In the genomic region with DNA sequence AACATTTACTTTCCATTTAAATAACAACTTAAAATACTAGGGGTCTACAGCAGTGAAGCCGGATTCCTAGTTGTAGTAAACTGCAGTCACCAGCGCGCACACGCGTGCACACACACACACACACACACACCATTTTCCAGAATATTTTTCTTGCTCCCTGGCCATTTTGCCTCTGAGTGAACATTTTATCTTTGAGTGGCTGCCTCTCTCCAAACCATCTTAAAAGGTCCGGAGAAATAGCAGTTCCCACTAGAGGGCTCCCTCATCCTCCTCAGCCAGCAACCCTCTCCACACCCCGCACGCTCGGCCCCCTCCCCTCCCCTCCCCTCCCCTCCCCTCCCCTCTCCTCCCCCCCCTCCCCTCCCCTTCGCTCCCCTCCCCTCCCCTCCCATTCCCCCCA, we compare ENCODE assay signal across 8 mouse cellular contexts. TPM values are rescaled to one million over a fixed set of nuclear protein-coding genes. Genes with fewer than 3 reads are reported as not detected.
A peak's percentile ranks its signal among the peaks of the same experiment; 100 is the strongest.
DNase-seq lines count a peak whose midpoint lies in the region; ATAC-seq and TF ChIP-seq lines count a peak whose summit lies in the region.

No protein-coding gene starts in this region.

- peak overlapping the region; percentile 28 for H3K4me2 ChIP-seq in forebrain, postnatal 0 days (ENCODE audit: low read depth)
- peak overlapping the region; percentile 28; the same call in 1 of the 2 replicates for H3K4me2 ChIP-seq in kidney, embryonic 16.5 days (replicated peaks; ENCODE audit: low read depth, low read length)
- H3K4me2 ChIP-seq in stomach, postnatal 0 days (replicated peaks; ENCODE audit: low read depth) = no peak overlapping the region

- H3K9ac ChIP-seq in forebrain, postnatal 0 days = no peak overlapping the region
- H3K9ac ChIP-seq in kidney, embryonic 16.5 days (replicated peaks; ENCODE audit: low read length) = no peak overlapping the region
- no peak overlapping the region for H3K9ac ChIP-seq in stomach, postnatal 0 days (ENCODE audit: low read length)

- peak; percentile 77 for ATAC-seq in forebrain, postnatal 0 days
- no peak for ATAC-seq in kidney, embryonic 16.5 days (ENCODE audit: low FRiP score, low TSS enrichment)
- ATAC-seq in stomach, postnatal 0 days (ENCODE audit: low FRiP score, low TSS enrichment) = peak; percentile 48; the same call in 1 of the 2 replicates

- peak; percentile 50 to 60 for DNase-seq in left cerebral cortex, adult 18-20 months (ENCODE audit: low spot score in 2 of 2)
- DNase-seq in left cerebral cortex, adult 11 months (ENCODE audit: low spot score) = no peak
- peak; percentile 88 for DNase-seq in brain, adult 2 months (ENCODE audit: low read depth, low spot score)
- DNase-seq in forebrain, postnatal 0 days = peak; percentile 78
- DNase-seq in lung, postnatal 36 days = peak; percentile 78
- DNase-seq in stomach, postnatal 0 days (ENCODE audit: low spot score) = peak; percentile 48
- no peak for DNase-seq in spleen, postnatal 36 days (ENCODE audit: low spot score in 2 of 2)

- H3K4me1 ChIP-seq in forebrain, postnatal 0 days (ENCODE audit: insufficient read depth) = no peaks in the 10 kb centered on the region
- 0 out of 2 replicates have a peak, but pooled peaks cover 4% of the 10 kb centered on the region for H3K4me1 ChIP-seq in kidney, embryonic 16.5 days (ENCODE audit: insufficient read depth, low read length)
- H3K4me1 ChIP-seq in stomach, postnatal 0 days (replicated peaks; ENCODE audit: control insufficient read depth, insufficient read depth) = no peaks in the 10 kb centered on the region

- peak overlapping the region; percentile 3; the same call in 1 of the 2 replicates for H3K4me3 ChIP-seq in forebrain, postnatal 0 days (ENCODE audit: low read depth, low read length)
- no peak overlapping the region; the same call in 1 of the 2 replicates for H3K4me3 ChIP-seq in kidney, embryonic 16.5 days (ENCODE audit: low read length)
- H3K4me3 ChIP-seq in stomach, postnatal 0 days (ENCODE audit: low read depth, low read length) = no peak overlapping the region

- H3K36me3 ChIP-seq in forebrain, postnatal 0 days (ENCODE audit: insufficient read depth) = no peaks in the 10 kb centered on the region
- H3K36me3 ChIP-seq in kidney, embryonic 16.5 days (ENCODE audit: insufficient read depth, low read length) = no peaks in the 10 kb centered on the region
- no peaks in the 10 kb centered on the region for H3K36me3 ChIP-seq in stomach, postnatal 0 days (ENCODE audit: control insufficient read depth, insufficient read depth, low read length)

- H3K27me3 ChIP-seq in forebrain, postnatal 0 days (ENCODE audit: insufficient read depth, low read length) = no peaks in the 10 kb centered on the region
- no peaks in the 10 kb centered on the region for H3K27me3 ChIP-seq in kidney, embryonic 16.5 days (ENCODE audit: insufficient read depth, low read length)
- H3K27me3 ChIP-seq in stomach, postnatal 0 days (ENCODE audit: control insufficient read depth, insufficient read depth, low read length) = no peaks in the 10 kb centered on the region

- WGBS in forebrain, postnatal 0 days = 13% methylated on average over 9 of the region's 10 CpGs
- 16% methylated on average over 9 of the region's 10 CpGs for WGBS in kidney, embryonic 16.5 days
- WGBS in stomach, postnatal 0 days = 17% methylated on average over 9 of the region's 10 CpGs

- H3K9me3 ChIP-seq in forebrain, postnatal 0 days (ENCODE audit: low read length) = no peaks in the 10 kb centered on the region
- H3K9me3 ChIP-seq in kidney, embryonic 16.5 days (ENCODE audit: low read length) = no peaks in the 10 kb centered on the region; the same call in 1 of the 2 replicates
- H3K9me3 ChIP-seq in stomach, postnatal 0 days (ENCODE audit: control insufficient read depth, low read length) = no peaks in the 10 kb centered on the region

- TF ChIP-seq EP300 in stomach, postnatal 0 days (optimal IDR thresholded peaks at IDR 0.05) = no peak

- H3K27ac ChIP-seq in forebrain, postnatal 0 days (ENCODE audit: low read depth, low read length) = no peak overlapping the region
- H3K27ac ChIP-seq in kidney, embryonic 16.5 days (ENCODE audit: low read length) = no peak overlapping the region
- H3K27ac ChIP-seq in stomach, postnatal 0 days (replicated peaks) = no peak overlapping the region

- TF ChIP-seq CTCF in forebrain, postnatal 0 days (IDR thresholded peaks at IDR 0.05; ENCODE audit: low read depth) = peak; percentile 57
- TF ChIP-seq CTCF in stomach, postnatal 0 days (IDR thresholded peaks at IDR 0.05; ENCODE audit: low read depth) = peak; percentile 63

RNA-seq across cellular contexts. Expression of a gene that starts 25.7 kb away (rescaled TPM):
- 1,000 to 10,000 TPM in 1 of 2 experiments, 100 to 1,000 TPM in 1; 988 to 1,071 TPM for total RNA-seq in left cerebral cortex, adult 18-20 months (2021)
- 738 and 1,020 TPM in 2 replicates for total RNA-seq in forebrain, postnatal 0 days (2014; rRNA removed)
- 708 and 819 TPM in 2 replicates for polyA plus RNA-seq in forebrain, postnatal 0 days (2015; fragmentation: Nextera tagmentation; extraction: Ambion mirVana)
- polyA plus RNA-seq in kidney, embryonic 16.5 days (2015; fragmentation: Nextera tagmentation; extraction: Ambion mirVana) = 868 and 911 TPM in 2 replicates
- 1,101 and 1,127 TPM in 2 replicates for polyA plus RNA-seq in stomach, postnatal 0 days (2015; fragmentation: Nextera tagmentation; extraction: Ambion mirVana)

Comparison
In these comparisons a context has a peak if more than half of its experiments do, and no peak if none do; other contexts are left out.
1. DNase-seq: peak in left cerebral cortex, adult 18-20 months (2 of 2), brain, adult 2 months (single experiment), forebrain, postnatal 0 days (single experiment), lung, postnatal 36 days (single experiment) and stomach, postnatal 0 days (single experiment); none in left cerebral cortex, adult 11 months (single experiment) and spleen, postnatal 36 days (0 of 2).